Mouse (Mus musculus): ENCODE results near the gene Aff3.
A peak's percentile ranks its signal among the peaks of the same experiment; 100 is the strongest.

Aff3 gene

DNA sequence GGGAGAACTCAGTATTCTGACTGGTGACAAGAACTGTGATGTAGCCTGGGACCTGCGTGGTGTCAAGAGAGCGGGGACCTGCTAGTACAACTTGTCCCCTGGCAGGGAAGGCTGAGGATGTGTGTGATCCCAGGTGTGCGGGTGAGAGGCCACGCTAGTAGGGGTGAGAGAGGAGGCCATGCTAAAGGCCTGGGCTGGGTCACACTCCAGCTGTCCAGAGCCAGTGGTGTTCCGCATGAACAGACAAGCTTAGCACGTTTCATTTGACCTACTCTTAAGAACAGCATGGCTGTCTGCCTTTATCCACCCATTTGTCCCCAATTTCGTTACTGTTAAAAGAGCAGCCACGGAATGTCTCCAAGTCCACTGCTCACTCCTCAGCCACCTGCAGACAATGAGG lies 434.7 kb downstream of the Aff3 start:
- no peak for DNase-seq (ENCODE audit: low spot score)

GRCm38 (mm10) chr1:38228806-38229205 lies 435.9 kb downstream of the Aff3 start:
- no peak for DNase-seq (ENCODE audit: low spot score)

DNA sequence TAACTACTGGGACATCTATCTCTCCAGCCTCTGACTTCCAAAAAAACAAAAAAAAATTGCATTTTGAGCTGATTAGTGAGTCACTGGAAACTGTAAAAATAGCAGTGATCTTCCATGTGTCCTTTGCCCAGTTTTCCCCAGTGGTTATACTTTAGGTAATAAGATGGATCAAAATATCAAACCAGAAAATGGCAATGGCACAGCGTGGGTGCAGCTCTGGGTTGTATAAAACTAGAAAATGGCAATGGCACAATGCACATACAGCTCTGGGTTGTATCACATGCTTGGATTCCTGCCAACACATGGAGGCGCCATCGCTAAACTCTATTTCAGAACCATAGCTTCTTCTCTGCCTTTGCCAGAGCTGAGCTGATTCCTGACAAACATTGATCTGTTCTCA lies 439.6 kb downstream of the Aff3 start:
- DNase-seq (ENCODE audit: low spot score): no peak

DNA sequence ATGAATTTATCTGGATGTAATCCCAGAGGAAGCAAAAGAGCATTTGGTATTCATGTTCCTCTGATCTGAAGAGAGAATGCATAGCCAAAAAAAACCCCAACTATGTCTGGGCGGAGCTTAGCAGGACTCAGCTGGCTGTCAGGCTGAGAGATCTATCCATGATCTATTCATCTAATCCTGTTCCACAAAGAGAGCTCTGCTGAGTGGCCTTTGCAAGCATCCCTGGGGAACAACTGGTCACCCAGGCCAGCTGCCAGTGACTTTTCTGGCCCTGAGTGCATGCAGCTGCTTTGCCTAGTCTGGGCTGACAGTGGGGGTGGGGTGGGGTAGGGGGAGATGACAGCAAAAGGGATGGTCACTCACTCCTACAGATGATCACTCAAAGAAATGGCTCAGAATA lies 442.6 kb downstream of the Aff3 start:
- DNase-seq (ENCODE audit: low spot score): no peak

DNA sequence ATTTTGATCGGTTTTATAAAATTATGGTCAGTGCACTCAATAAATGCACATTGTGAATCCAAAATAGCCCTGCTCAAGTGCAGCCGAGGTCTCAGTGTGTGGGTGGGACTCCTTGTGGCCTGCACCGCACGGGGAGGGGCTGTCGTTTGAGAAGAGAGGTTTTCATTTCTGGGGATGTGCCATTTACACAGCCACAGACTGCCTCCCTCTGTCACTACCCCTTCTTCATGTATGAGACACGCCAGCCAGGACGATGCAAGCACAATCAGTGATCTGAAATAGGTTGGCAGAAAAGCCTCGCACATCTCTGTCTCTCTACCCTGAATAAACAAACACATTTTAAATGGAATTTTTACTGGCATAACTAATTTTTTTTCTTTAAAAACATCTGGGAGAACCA lies 443.3 kb downstream of the Aff3 start:
- DNase-seq (ENCODE audit: low spot score): no peak

GRCm38 (mm10) chr1:38217912-38218795 lies 446.6 kb downstream of the Aff3 start:
- DNase-seq (ENCODE audit: low spot score): no peak

GRCm38 (mm10) chr1:38217098-38217497 lies 447.7 kb downstream of the Aff3 start:
- no peak for DNase-seq (ENCODE audit: low spot score)

DNA sequence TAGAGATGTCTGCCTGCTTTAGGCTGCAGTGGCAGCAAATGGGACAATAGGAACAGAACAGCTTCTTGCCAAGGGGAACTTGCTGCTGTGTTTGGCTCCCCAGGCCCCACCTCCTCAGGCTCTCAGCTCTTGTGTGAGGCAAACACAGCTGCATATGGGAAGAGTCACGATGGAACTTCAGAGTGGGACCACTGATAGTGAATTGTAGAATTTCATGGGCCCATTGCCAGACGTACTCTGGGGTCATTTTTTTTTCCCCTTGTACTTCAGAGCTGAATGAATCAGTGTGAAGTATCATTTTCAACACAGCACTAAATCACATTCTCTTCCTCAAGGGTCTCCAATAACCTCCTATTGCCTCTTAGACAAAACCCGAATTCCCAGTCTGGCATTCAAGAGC lies 451.4 kb downstream of the Aff3 start:
- no peak for DNase-seq (ENCODE audit: low spot score)

GRCm38 (mm10) chr1:38212386-38212785 lies 452.4 kb downstream of the Aff3 start:
- DNase-seq (ENCODE audit: low spot score): no peak

GRCm38 (mm10) chr1:38202475-38203183 lies 462.1 kb downstream of the Aff3 start:
- no peak for DNase-seq (ENCODE audit: low spot score)

DNA sequence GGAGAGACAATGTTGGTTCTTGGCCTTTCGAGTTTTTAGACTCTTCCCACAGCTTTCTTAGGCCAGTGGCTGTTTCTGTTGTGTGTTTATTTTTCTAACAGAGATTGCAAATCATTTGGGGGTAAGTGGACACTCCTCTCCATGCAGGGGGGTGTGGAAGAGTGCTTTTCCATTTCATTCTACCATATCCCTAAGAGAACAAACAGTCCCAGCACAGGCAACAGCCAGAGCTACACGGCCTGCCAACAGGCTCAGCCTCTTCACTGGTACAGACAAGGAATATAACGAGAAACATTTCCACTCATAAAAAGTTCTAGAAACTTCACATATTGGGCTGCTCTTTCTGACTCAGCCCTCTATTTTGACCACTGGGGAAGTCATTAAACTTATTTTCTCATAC lies 463.0 kb downstream of the Aff3 start:
- no peak for DNase-seq (ENCODE audit: low spot score)

DNA sequence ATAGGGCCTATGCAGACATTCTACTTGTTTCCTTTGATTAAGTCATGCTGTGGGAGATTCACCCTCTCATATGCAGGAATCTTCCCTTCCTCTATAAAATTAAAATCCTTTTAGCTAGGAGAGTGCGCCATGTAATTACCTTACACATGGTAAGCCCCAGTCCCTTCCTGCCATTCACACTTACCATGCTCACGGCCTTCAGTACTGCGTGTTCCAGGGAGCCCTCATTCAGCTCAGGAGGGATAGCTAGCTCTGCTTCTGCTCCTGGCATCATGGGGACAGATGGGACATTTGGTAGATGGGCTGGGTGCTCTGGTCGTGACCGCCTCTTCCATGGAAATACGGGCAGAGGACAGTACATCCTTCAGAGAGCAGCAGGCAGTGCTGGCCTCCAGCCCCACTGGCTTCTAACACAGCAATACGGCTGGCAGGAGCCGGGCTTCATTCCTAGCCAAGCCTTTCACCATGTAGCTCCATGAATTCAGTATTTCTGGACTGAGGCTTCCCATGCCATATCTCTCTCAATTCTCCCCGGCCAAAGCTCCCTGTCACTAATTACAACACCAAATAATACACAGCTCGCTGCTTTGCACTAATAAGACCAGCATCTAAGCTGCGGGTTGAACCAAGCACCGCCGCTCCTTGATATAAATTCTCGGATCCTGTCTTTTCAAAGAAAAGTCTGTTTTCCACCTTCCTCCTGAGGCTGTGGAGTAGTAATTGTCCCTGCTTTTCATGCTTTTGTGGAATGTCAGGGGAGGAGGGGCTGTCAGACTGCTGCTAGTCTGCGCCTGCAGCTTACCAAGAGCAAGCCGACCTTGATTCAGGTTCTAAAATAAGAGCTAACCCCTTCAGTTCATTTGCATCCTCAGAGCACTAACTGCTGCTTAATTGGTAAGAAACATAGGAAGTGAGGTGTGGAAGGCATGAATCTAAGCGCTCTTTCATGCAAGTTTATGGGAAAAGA lies 464.8 kb downstream of the Aff3 start:
- DNase-seq (ENCODE audit: low spot score): no peak

DNA sequence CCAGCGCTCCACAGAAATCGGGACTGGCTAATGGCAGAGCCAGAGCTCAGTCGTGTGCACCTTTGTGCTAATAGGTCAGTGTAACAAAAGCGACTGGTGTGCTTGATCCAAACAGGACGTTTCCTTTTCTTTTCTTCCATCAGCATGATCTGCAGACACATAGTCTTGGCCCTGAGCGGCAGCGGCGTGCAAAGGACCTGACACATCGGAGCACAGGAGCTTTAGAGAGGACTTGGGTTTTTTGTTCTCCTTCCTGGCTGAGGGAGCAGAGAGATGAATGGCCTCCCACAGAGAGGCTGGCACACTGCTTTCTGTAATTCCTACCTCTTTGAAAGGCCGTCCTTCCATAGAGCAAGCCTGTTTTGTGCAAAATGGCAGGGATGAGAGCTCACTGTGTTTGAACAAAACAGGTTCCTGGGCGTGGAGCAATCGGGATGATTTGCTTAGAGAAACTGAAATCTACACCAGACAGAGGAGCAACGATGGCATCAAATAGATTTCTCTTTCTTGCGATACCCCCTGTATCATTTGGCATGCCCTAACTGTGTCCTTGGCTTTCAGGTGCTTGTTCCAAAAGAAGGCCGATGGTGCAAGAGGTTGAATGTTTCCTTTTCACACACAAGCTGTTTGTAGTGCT lies 466.2 kb downstream of the Aff3 start:
- DNase-seq (ENCODE audit: low spot score): no peak

DNA sequence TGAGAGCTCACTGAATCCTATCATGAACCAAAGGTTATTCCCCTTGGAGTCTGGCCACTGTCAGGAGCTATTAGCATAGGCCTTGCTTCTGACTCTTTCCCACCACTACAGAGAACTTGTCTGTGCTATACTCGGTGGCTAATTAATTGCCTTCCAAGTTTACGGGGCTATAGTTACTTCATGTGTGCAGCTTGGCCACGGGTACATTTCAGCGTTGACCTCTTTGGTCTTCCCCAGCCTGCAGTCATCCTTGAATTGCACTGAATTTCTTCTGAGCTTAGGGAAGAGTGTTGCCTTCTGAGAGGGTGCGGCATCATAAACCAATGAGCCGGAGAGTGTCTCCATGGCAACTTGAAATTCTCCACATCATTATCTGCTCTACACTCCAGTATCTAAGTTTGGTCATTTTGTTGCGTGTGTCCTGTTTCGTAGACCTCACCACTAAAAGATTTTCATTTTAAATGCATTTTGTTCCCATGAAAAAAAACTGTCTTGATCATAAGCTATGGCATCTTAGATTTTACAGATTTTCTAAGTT lies 467.5 kb downstream of the Aff3 start:
- no peak for DNase-seq (ENCODE audit: low spot score)

DNA sequence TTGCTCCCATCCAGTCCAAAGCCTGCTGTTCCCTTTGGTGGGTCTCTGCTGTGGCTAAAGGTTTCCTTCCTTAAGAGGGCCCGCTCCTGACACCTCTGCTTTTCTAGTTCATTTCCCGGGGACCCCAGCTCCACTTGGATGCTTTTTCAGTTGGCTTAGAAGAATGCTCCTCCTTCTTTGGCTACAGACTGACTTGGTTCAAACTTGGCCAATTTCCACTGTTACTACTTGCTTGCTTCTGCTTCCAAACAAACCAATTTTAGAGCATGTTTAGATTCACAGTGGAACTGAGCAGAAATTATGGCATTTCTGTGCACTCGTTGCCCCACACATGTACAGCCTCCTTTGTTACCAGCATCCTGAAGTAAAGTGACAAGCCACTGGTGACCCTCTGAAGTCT lies 469.0 kb downstream of the Aff3 start:
- DNase-seq (ENCODE audit: low spot score): no peak

GRCm38 (mm10) chr1:38186227-38186545 lies 478.6 kb downstream of the Aff3 start:
- DNase-seq (ENCODE audit: low spot score): no peak

GRCm38 (mm10) chr1:38185517-38186226 lies 479.1 kb downstream of the Aff3 start:
- peak; percentile 79 for DNase-seq (ENCODE audit: low spot score)

- DNase-seq (ENCODE audit: low spot score): no peak
These were observed 483.7 kb downstream of the Aff3 start for GRCm38 (mm10) chr1:38181020-38181550.

GRCm38 (mm10) chr1:38178929-38179328 lies 485.8 kb downstream of the Aff3 start:
- no peak for DNase-seq (ENCODE audit: low spot score)

DNA sequence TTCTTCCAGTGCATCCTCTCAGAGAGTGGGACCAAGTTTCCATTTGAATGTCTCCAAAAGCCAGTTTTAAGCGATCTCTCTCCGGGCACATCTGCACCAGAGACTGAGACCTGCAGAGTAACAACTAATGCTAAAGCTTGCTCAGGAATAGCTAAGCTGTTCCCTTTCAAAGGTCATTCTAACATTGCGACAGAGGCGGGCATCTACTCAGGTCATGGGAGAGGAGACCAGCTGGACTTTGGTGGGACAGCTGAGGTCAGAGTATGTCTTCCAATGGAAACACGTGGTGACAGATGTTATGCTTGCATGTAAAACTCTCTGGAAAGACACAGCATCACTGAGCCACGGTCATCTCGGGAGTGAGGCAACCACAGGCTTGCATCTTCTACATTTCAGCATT lies 488.7 kb downstream of the Aff3 start:
- DNase-seq (ENCODE audit: low spot score): no peak

DNA sequence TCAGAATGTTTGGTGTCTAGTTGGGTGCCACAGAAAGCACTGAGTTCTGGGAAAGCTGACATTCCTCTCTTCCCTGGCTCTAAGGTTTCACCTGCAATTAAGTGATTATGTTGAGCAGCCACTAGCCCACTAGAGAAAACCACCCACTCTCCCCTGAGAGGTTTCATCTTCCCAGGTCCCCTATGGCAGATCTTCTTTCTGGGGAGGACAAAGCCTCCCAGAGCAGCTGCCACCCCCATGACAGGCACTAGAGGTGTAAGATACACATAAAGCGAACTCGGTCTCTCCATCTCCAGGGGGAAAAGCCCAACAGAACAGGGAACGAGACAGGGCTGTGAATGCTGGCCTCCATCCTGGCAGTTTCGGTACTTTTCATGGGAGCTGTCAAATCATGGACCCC lies 492.9 kb downstream of the Aff3 start:
- DNase-seq (ENCODE audit: low spot score): no peak

Data from MN1 (cell line).